19 mouse cellular contexts compared by ENCODE assay signal in genomic region chr3:65819841-65820240, GRCm38 (mm10).
DNase-seq lines count a peak whose midpoint lies in the region; ATAC-seq and TF ChIP-seq lines count a peak whose summit lies in the region.
"Had no signal": no experiment of that assay in that cellular context is flagged by ENCODE, and none has a peak within 500 bp of the region (broad histone marks: within the 10 kb centered on the region; RNA-seq: fewer than 3 reads in every experiment).

No protein-coding gene starts in this region.

- no peak for ATAC-seq in kidney, postnatal 0 days (replicated peaks; ENCODE audit: low FRiP score, low read depth)
- no peak for ATAC-seq in kidney, embryonic 14.5 days (ENCODE audit: low FRiP score, low TSS enrichment)
- no peak for ATAC-seq in intestine, embryonic 16.5 days
- ATAC-seq in forebrain, embryonic 16.5 days, result no peak
- ATAC-seq: forebrain, embryonic 13.5 days; midbrain, embryonic 16.5 days had no signal

- WGBS in kidney, postnatal 0 days, result 29% methylated on average over 6 of the region's 6 CpGs
- 34% methylated on average over 6 of the region's 6 CpGs for WGBS in kidney, embryonic 14.5 days
- 44% methylated on average over 6 of the region's 6 CpGs for WGBS in intestine, embryonic 16.5 days
- WGBS in forebrain, embryonic 16.5 days, result 81% methylated on average over 6 of the region's 6 CpGs

- no peak overlapping the region for H3K27ac ChIP-seq in kidney, postnatal 0 days
- no peak overlapping the region for H3K27ac ChIP-seq in kidney, embryonic 14.5 days (ENCODE audit: low read depth, low read length)
- 0 out of 2 replicates have a peak overlapping the region, but pooled peaks have one; percentile 23 for H3K27ac ChIP-seq in intestine, embryonic 16.5 days (ENCODE audit: low read length)
- no peak overlapping the region for H3K27ac ChIP-seq in forebrain, embryonic 16.5 days (ENCODE audit: low read length)
- H3K27ac ChIP-seq: forebrain, embryonic 13.5 days; hindbrain, embryonic 13.5 days; liver, embryonic 15.5 days; neural tube, embryonic 13.5 days had no signal

- no peaks in the 10 kb centered on the region for H3K36me3 ChIP-seq in kidney, postnatal 0 days (ENCODE audit: insufficient read depth, low read length)
- H3K36me3 ChIP-seq in kidney, embryonic 14.5 days (ENCODE audit: control insufficient read depth, insufficient read depth, low read length), result no peaks in the 10 kb centered on the region
- H3K36me3 ChIP-seq in intestine, embryonic 16.5 days (ENCODE audit: control insufficient read depth, insufficient read depth, low read length), result no peaks in the 10 kb centered on the region
- no peaks in the 10 kb centered on the region for H3K36me3 ChIP-seq in forebrain, embryonic 16.5 days (ENCODE audit: control insufficient read depth, insufficient read depth)
- H3K36me3 ChIP-seq: hindbrain, embryonic 13.5 days; liver, embryonic 15.5 days; neural tube, embryonic 13.5 days had no signal

- no peaks in the 10 kb centered on the region for H3K9me3 ChIP-seq in kidney, postnatal 0 days (replicated peaks; ENCODE audit: low read length)
- H3K9me3 ChIP-seq in kidney, embryonic 14.5 days (ENCODE audit: control insufficient read depth, low read length), result no peaks in the 10 kb centered on the region
- H3K9me3 ChIP-seq in intestine, embryonic 16.5 days (ENCODE audit: control insufficient read depth, low read length), result no peaks in the 10 kb centered on the region
- H3K9me3 ChIP-seq in forebrain, embryonic 16.5 days (ENCODE audit: control insufficient read depth, low read length), result no peaks in the 10 kb centered on the region
- H3K9me3 ChIP-seq: forebrain, embryonic 13.5 days; hindbrain, embryonic 13.5 days; liver, embryonic 15.5 days; neural tube, embryonic 13.5 days had no signal

- TF ChIP-seq CTCF in kidney, postnatal 0 days (IDR thresholded peaks at IDR 0.05; ENCODE audit: low read depth), result no peak

- H3K4me2 ChIP-seq in kidney, postnatal 0 days (ENCODE audit: low read length), result no peak overlapping the region
- no peak overlapping the region for H3K4me2 ChIP-seq in kidney, embryonic 14.5 days (replicated peaks; ENCODE audit: low read depth, low read length)
- no peak overlapping the region for H3K4me2 ChIP-seq in intestine, embryonic 16.5 days (ENCODE audit: low read depth, low read length)
- H3K4me2 ChIP-seq in forebrain, embryonic 16.5 days (ENCODE audit: low read length), result no peak overlapping the region
- H3K4me2 ChIP-seq: forebrain, embryonic 13.5 days; hindbrain, embryonic 13.5 days; liver, embryonic 15.5 days; neural tube, embryonic 13.5 days had no signal

- H3K27me3 ChIP-seq in kidney, postnatal 0 days (ENCODE audit: insufficient read depth, low read length), result no peaks in the 10 kb centered on the region
- H3K27me3 ChIP-seq in kidney, embryonic 14.5 days (ENCODE audit: control insufficient read depth, insufficient read depth, low read length), result no peaks in the 10 kb centered on the region
- H3K27me3 ChIP-seq in intestine, embryonic 16.5 days (replicated peaks; ENCODE audit: control insufficient read depth, insufficient read depth, low read length), result no peaks in the 10 kb centered on the region
- H3K27me3 ChIP-seq in forebrain, embryonic 16.5 days (replicated peaks; ENCODE audit: control insufficient read depth, insufficient read depth, low read length), result no peaks in the 10 kb centered on the region
- H3K27me3 ChIP-seq: forebrain, embryonic 13.5 days; hindbrain, embryonic 13.5 days; liver, embryonic 15.5 days; neural tube, embryonic 13.5 days had no signal

- no peak overlapping the region for H3K4me3 ChIP-seq in kidney, postnatal 0 days (replicated peaks; ENCODE audit: low read depth, low read length)
- H3K4me3 ChIP-seq in kidney, embryonic 14.5 days (ENCODE audit: low read length), result no peak overlapping the region
- H3K4me3 ChIP-seq in intestine, embryonic 16.5 days (ENCODE audit: low read length), result no peak overlapping the region
- no peak overlapping the region for H3K4me3 ChIP-seq in forebrain, embryonic 16.5 days (replicated peaks; ENCODE audit: low read length)
- H3K4me3 ChIP-seq: forebrain, embryonic 13.5 days; hindbrain, embryonic 13.5 days; liver, embryonic 15.5 days; neural tube, embryonic 13.5 days had no signal

- intact Hi-C loops in heart, postnatal 14 days (cut with DNase I), result no loop called here

- peak; percentile 92 for DNase-seq in heart, adult 11 months
- no peak for DNase-seq in heart, postnatal 14 days
- DNase-seq in kidney, postnatal 0 days (ENCODE audit: low spot score), result peak; percentile 46
- no peak for DNase-seq in ovary, adult 18-20 months (ENCODE audit: low spot score)
- no peak for DNase-seq in retina, embryonic 14.5 days (ENCODE audit: low spot score)
- DNase-seq: adrenal gland, adult 8-10 months; cerebellum, postnatal 10 days; gastrocnemius, postnatal 10 days; kidney, adult 8-10 months; lung, postnatal 36 days; retina, postnatal 1 day had no signal

- no peak overlapping the region for H3K9ac ChIP-seq in kidney, postnatal 0 days (ENCODE audit: low read depth, low read length)
- H3K9ac ChIP-seq in kidney, embryonic 14.5 days (ENCODE audit: low read depth, low read length), result no peak overlapping the region
- H3K9ac ChIP-seq in intestine, embryonic 16.5 days (ENCODE audit: low read depth, low read length), result no peak overlapping the region
- no peak overlapping the region for H3K9ac ChIP-seq in forebrain, embryonic 16.5 days (replicated peaks; ENCODE audit: low read depth, low read length)
- H3K9ac ChIP-seq: forebrain, embryonic 13.5 days; hindbrain, embryonic 13.5 days; liver, embryonic 15.5 days; neural tube, embryonic 13.5 days had no signal

- no peaks in the 10 kb centered on the region for H3K4me1 ChIP-seq in kidney, postnatal 0 days (replicated peaks; ENCODE audit: insufficient read depth, low read length)
- H3K4me1 ChIP-seq in kidney, embryonic 14.5 days (ENCODE audit: control insufficient read depth, insufficient read depth, low read length), result 0 out of 2 replicates have a peak, but pooled peaks cover 3% of the 10 kb centered on the region
- H3K4me1 ChIP-seq in intestine, embryonic 16.5 days (ENCODE audit: control insufficient read depth, insufficient read depth, low read length), result no peaks in the 10 kb centered on the region
- no peaks in the 10 kb centered on the region for H3K4me1 ChIP-seq in forebrain, embryonic 16.5 days (replicated peaks; ENCODE audit: control insufficient read depth, insufficient read depth, low read length)
- H3K4me1 ChIP-seq: forebrain, embryonic 13.5 days; hindbrain, embryonic 13.5 days; liver, embryonic 15.5 days had no signal

Comparison
In these comparisons a context has a peak if more than half of its experiments do, and no peak if none do; other contexts are left out.
1. DNase-seq: peak in heart, adult 11 months (single experiment) and kidney, postnatal 0 days (single experiment); none in heart, postnatal 14 days (0 of 2), ovary, adult 18-20 months (single experiment) and retina, embryonic 14.5 days (single experiment).